Mouse (Mus musculus) midbrain, embryonic 15.5 days (tissue): ENCODE measurements around the gene Tanc1. TPM values are rescaled to one million over a fixed set of nuclear protein-coding genes. Genes with fewer than 3 reads are reported as not detected.
A peak's percentile ranks its signal among the peaks of the same experiment; 100 is the strongest.

ENCODE experiments used
- ATAC-seq: fragments of 200-750 bp; cut with Nextera tagmentation; replicated peaks from 2 replicates; pipeline ENCODE4 v1.8.0; 2017; ENCODE audit warnings: moderate TSS enrichment
- H3K27ac ChIP-seq: fragments of 300-500 bp; sonication (generic); 2 replicates; pipeline ENCODE4 v1.5.1; 2015; ENCODE audit warnings: mild to moderate bottlenecking, inconsistent platforms
- H3K27me3 ChIP-seq: fragments of 300-500 bp; sonication (generic); replicated peaks from 2 replicates; pipeline ENCODE4 v1.6.1; 2015; ENCODE audit warnings: inconsistent platforms
- H3K36me3 ChIP-seq: fragments of 300-500 bp; sonication (generic); replicated peaks from 2 replicates; pipeline ENCODE4 v1.6.1; 2015; ENCODE audit warnings: inconsistent platforms
- H3K4me1 ChIP-seq: fragments of 300-500 bp; sonication (generic); 2 replicates; pipeline ENCODE4 v1.6.1; 2015; ENCODE audit warnings: inconsistent platforms
- H3K4me2 ChIP-seq: fragments of 300-500 bp; sonication (generic); 2 replicates; pipeline ENCODE4 v1.6.1; 2015; ENCODE audit warnings: inconsistent platforms, mild to moderate bottlenecking, moderate library complexity
- H3K4me3 ChIP-seq: fragments of 300-500 bp; sonication (generic); 2 replicates; pipeline ENCODE4 v1.5.1; 2015; ENCODE audit warnings: mild to moderate bottlenecking, inconsistent platforms
- H3K9ac ChIP-seq: fragments of 300-500 bp; sonication (generic); 2 replicates; pipeline ENCODE4 v1.6.1; 2015; ENCODE audit warnings: mild to moderate bottlenecking, inconsistent platforms
- H3K9me3 ChIP-seq: fragments of 300-500 bp; sonication (generic); 2 replicates; pipeline ENCODE4 v1.6.1; 2016; ENCODE audit warnings: inconsistent platforms
- WGBS: fragments of 180-500 bp; shearing (Covaris S2); methylation state at CpG from one replicate; pipeline ENCODE4 v1.1.7; 2015; ENCODE audit warnings: mixed read lengths; 5-methylcytosine and 5-hydroxymethylcytosine counted together
- polyA plus RNA-seq: library from polyadenylated mRNA; unstranded; fragments of >200 nt; fragmentation: Nextera tagmentation; extraction: Ambion mirVana; gene quantifications from 2 replicates; pipeline ENCODE4 v1.2.1, GENCODE M21; 2015

The Tanc1 gene
- polyA plus RNA-seq, 1 experiment from 2014 or later = 6.8 TPM

GRCm38 (mm10) chr2:59802722-59803387 is 191.0 kb downstream of the Tanc1 start:
- H3K36me3 ChIP-seq = no peaks in the 10 kb centered on the region
- 0 out of 2 replicates have a peak, but pooled peaks cover 3% of the 10 kb centered on the region for H3K4me1 ChIP-seq
- no peak for ATAC-seq
- 90% methylated on average over 8 of the region's 8 CpGs for WGBS
- no peak overlapping the region for H3K4me2 ChIP-seq
- no peak overlapping the region for H3K27ac ChIP-seq
- no peaks in the 10 kb centered on the region for H3K9me3 ChIP-seq
- H3K4me3 ChIP-seq = no peak overlapping the region
- no peaks in the 10 kb centered on the region for H3K27me3 ChIP-seq
- no peak overlapping the region for H3K9ac ChIP-seq

GRCm38 (mm10) chr2:59805595-59805994 is 193.8 kb downstream of the Tanc1 start:
- Histone ChIP-seq H3K4me3 (no peak overlapping the region), H3K27me3 (no peaks in the 10 kb centered on the region), H3K4me2 (no peak overlapping the region), H3K9ac (no peak overlapping the region), H3K27ac (no peak overlapping the region), H3K4me1 (no peaks in the 10 kb centered on the region), H3K36me3 (no peaks in the 10 kb centered on the region), H3K9me3 (no peaks in the 10 kb centered on the region)
- ATAC-seq = no peak
- WGBS = 33% methylated on average over 2 of the region's 2 CpGs

- no peak overlapping the region for H3K9ac ChIP-seq
- no peak overlapping the region for H3K27ac ChIP-seq
- H3K9me3 ChIP-seq = no peaks in the 10 kb centered on the region
- no peaks in the 10 kb centered on the region for H3K4me1 ChIP-seq
- WGBS = 26% methylated on average over 6 of the region's 6 CpGs
- ATAC-seq = no peak
- H3K36me3 ChIP-seq = no peaks in the 10 kb centered on the region
- H3K4me3 ChIP-seq = no peak overlapping the region
- H3K4me2 ChIP-seq = no peak overlapping the region
- H3K27me3 ChIP-seq = no peaks in the 10 kb centered on the region
These were observed 194.2 kb downstream of the Tanc1 start for GRCm38 (mm10) chr2:59806038-59806437.

- ATAC-seq = no peak
- Histone ChIP-seq H3K9ac (no peak overlapping the region), H3K4me1 (no peaks in the 10 kb centered on the region), H3K27me3 (no peaks in the 10 kb centered on the region), H3K27ac (no peak overlapping the region), H3K36me3 (no peaks in the 10 kb centered on the region), H3K4me2 (no peak overlapping the region), H3K4me3 (no peak overlapping the region), H3K9me3 (no peaks in the 10 kb centered on the region)
- WGBS = 90% methylated on average over 4 of the region's 4 CpGs
These were observed 196.8 kb downstream of the Tanc1 start for GRCm38 (mm10) chr2:59808608-59809007.

GRCm38 (mm10) chr2:59810039-59810438 is 198.2 kb downstream of the Tanc1 start:
- Histone ChIP-seq H3K9ac (no peak overlapping the region), H3K4me2 (no peak overlapping the region), H3K36me3 (no peaks in the 10 kb centered on the region), H3K4me1 (no peaks in the 10 kb centered on the region), H3K27ac (no peak overlapping the region), H3K27me3 (no peaks in the 10 kb centered on the region), H3K9me3 (no peaks in the 10 kb centered on the region), H3K4me3 (no peak overlapping the region)
- ATAC-seq = no peak
- WGBS = 69% methylated on average over 7 of the region's 7 CpGs

- Histone ChIP-seq H3K9me3 (no peaks in the 10 kb centered on the region), H3K9ac (no peak overlapping the region), H3K36me3 (no peaks in the 10 kb centered on the region), H3K27ac (no peak overlapping the region), H3K4me3 (no peak overlapping the region), H3K27me3 (no peaks in the 10 kb centered on the region), H3K4me2 (no peak overlapping the region), H3K4me1 (no peaks in the 10 kb centered on the region)
- 73% methylated on average over 1 of the region's 1 CpGs for WGBS
- ATAC-seq = no peak
These were observed 199.4 kb downstream of the Tanc1 start for GRCm38 (mm10) chr2:59811247-59811646.

- Histone ChIP-seq H3K4me2 (no peak overlapping the region), H3K27me3 (no peaks in the 10 kb centered on the region), H3K4me1 (no peaks in the 10 kb centered on the region), H3K9me3 (no peaks in the 10 kb centered on the region), H3K4me3 (no peak overlapping the region), H3K36me3 (no peaks in the 10 kb centered on the region), H3K9ac (no peak overlapping the region), H3K27ac (no peak overlapping the region)
- WGBS = 93% methylated on average over 1 of the region's 1 CpGs
- ATAC-seq = no peak
These were observed 200.8 kb downstream of the Tanc1 start for GRCm38 (mm10) chr2:59812641-59813040.

- no peak for ATAC-seq
- Histone ChIP-seq H3K36me3 (no peaks in the 10 kb centered on the region), H3K4me1 (no peaks in the 10 kb centered on the region), H3K9ac (no peak overlapping the region), H3K27ac (no peak overlapping the region), H3K4me3 (no peak overlapping the region), H3K27me3 (no peaks in the 10 kb centered on the region), H3K9me3 (no peaks in the 10 kb centered on the region), H3K4me2 (no peak overlapping the region)
- whole genome bisulfite sequencing = 66% methylated on average over 13 of the region's 13 CpGs
These were observed 201.6 kb downstream of the Tanc1 start for GRCm38 (mm10) chr2:59813457-59813856.

GRCm38 (mm10) chr2:59814997-59815396 is 203.2 kb downstream of the Tanc1 start:
- no peak for ATAC-seq
- Histone ChIP-seq H3K4me3 (no peak overlapping the region), H3K9me3 (no peaks in the 10 kb centered on the region), H3K9ac (no peak overlapping the region), H3K27me3 (no peaks in the 10 kb centered on the region), H3K27ac (no peak overlapping the region), H3K4me1 (peaks cover 10% of the 10 kb centered on the region; the same call in 1 of the 2 replicates), H3K4me2 (no peak overlapping the region), H3K36me3 (no peaks in the 10 kb centered on the region)
- 94% methylated on average over 8 of the region's 8 CpGs for WGBS

- 97% methylated on average over 15 of the region's 15 CpGs for WGBS
- no peak overlapping the region for H3K4me2 ChIP-seq
- H3K27ac ChIP-seq = no peak overlapping the region
- H3K4me1 ChIP-seq = peaks cover 11% of the 10 kb centered on the region; the same call in 1 of the 2 replicates
- no peaks in the 10 kb centered on the region for H3K36me3 ChIP-seq
- no peaks in the 10 kb centered on the region for H3K27me3 ChIP-seq
- peak; percentile 40 for ATAC-seq
- H3K4me3 ChIP-seq = no peak overlapping the region
- no peak overlapping the region for H3K9ac ChIP-seq
- H3K9me3 ChIP-seq = no peaks in the 10 kb centered on the region
These were observed 206.8 kb downstream of the Tanc1 start for GRCm38 (mm10) chr2:59818663-59819062.

GRCm38 (mm10) chr2:59819415-59819814 is 207.6 kb downstream of the Tanc1 start:
- WGBS = 62% methylated on average over 6 of the region's 6 CpGs
- H3K27ac ChIP-seq = peak overlapping the region; percentile 68
- peak; percentile 70 for ATAC-seq

GRCm38 (mm10) chr2:59820088-59820487 is 208.2 kb downstream of the Tanc1 start:
- H3K4me1 ChIP-seq = peaks cover 11% of the 10 kb centered on the region; the same call in 1 of the 2 replicates
- H3K36me3 ChIP-seq = no peaks in the 10 kb centered on the region
- no peaks in the 10 kb centered on the region for H3K9me3 ChIP-seq
- no peak overlapping the region for H3K4me3 ChIP-seq
- peak; percentile 43 for ATAC-seq
- no peaks in the 10 kb centered on the region for H3K27me3 ChIP-seq
- no peak overlapping the region for H3K4me2 ChIP-seq
- H3K9ac ChIP-seq = no peak overlapping the region
- H3K27ac ChIP-seq = peak overlapping the region; percentile 68; the same call in 1 of the 2 replicates
- 60% methylated on average over 15 of the region's 15 CpGs for WGBS

More at GRCm38 (mm10) chr2:59819415-59819814, 207.6 kb downstream of the Tanc1 start:
- Histone ChIP-seq H3K36me3 (no peaks in the 10 kb centered on the region), H3K9ac (no peak overlapping the region), H3K4me3 (no peak overlapping the region), H3K27me3 (no peaks in the 10 kb centered on the region), H3K4me1 (peaks cover 11% of the 10 kb centered on the region; the same call in 1 of the 2 replicates), H3K4me2 (no peak overlapping the region), H3K9me3 (no peaks in the 10 kb centered on the region)

- no peaks in the 10 kb centered on the region for H3K36me3 ChIP-seq
These were observed 209.2 kb downstream of the Tanc1 start for GRCm38 (mm10) chr2:59821044-59821443.

More at GRCm38 (mm10) chr2:59821044-59821443, 209.2 kb downstream of the Tanc1 start:
- H3K4me2 ChIP-seq = no peak overlapping the region
- no peaks in the 10 kb centered on the region for H3K27me3 ChIP-seq
- peaks cover 11% of the 10 kb centered on the region; the same call in 1 of the 2 replicates for H3K4me1 ChIP-seq
- 92% methylated on average over 2 of the region's 2 CpGs for WGBS
- H3K9ac ChIP-seq = no peak overlapping the region
- no peak overlapping the region for H3K4me3 ChIP-seq
- no peaks in the 10 kb centered on the region for H3K9me3 ChIP-seq
- no peak overlapping the region for H3K27ac ChIP-seq
- ATAC-seq = no peak
